Mouse (Mus musculus): Measurements from ENCODE around the gene Gm30083.

Gm30083 gene

DNA sequence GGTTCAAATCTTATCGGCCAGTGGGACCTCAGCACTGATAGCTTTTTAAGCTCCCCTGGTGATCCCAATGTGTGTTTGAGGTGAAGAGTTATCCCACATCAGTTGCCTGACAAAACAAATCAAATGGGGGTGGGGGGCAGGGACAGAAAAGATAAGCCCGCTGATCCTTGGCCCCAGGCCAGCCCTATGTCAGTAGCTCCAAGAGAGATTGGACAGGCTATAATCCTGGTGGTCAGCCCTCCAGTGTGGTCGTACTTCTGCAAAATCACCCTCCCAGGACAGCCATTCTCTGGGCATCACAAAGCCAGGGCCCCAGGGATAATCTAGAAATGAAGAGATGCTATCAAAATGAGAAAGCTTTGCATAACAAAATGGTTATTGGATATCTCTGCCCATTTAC is 56.1 kb downstream of the Gm30083 start:
- DNase-seq (ENCODE audit: low read depth) = no peak

- no peak for DNase-seq (ENCODE audit: low read depth)
Observed at GRCm38 (mm10) chr14:33958186-33958585, 56.8 kb downstream of the Gm30083 start.

DNA sequence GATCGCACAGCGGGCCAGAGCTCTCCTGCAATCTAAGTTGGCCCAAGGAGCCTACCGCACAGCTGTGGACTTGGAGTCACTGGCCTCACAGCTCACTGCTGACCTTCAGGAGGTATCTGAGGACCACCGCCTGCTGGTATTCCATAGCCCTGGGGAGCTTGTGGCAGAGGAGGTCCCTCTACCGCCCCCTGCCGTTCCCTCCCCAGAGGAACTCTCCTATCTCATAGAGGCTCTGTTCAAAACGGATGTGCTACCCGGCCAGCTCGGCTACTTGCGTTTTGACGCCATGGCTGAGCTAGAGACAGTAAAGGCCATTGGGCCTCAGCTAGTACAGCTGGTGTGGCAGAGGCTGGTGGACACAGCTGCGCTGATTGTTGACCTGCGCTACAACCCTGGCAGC is 58.9 kb downstream of the Gm30083 start:
- DNase-seq (ENCODE audit: low read depth) = no peak

DNA sequence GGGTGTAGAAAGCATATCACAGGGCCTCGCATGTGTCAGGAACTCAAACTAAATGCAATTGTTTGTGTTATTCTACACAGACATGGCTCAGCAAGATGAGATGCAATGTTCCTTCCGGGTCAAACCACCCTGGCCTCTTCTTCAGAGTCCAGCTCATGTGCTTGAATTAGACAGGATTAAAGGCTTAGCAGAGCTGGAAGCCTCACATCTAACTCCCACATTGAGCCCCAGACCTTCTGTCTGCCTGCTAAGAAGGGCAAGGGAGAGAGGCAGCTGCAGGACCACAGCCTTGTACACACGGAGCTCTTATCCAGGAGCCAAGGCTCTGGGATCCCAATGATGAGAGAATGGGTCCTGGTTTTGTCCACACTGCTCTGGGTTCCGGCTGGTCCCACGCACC is 61.2 kb downstream of the Gm30083 start, which contains the start of gene Rbp3:
Gene Rbp3 (plus strand): TSS at position 243 of the 400 bp plus-strand sequence.
- DNase-seq (ENCODE audit: low read depth) = no peak

GRCm38 (mm10) chr14:33952233-33952981 is 62.6 kb downstream of the Gm30083 start:
- DNase-seq (ENCODE audit: low read depth) = no peak

DNA sequence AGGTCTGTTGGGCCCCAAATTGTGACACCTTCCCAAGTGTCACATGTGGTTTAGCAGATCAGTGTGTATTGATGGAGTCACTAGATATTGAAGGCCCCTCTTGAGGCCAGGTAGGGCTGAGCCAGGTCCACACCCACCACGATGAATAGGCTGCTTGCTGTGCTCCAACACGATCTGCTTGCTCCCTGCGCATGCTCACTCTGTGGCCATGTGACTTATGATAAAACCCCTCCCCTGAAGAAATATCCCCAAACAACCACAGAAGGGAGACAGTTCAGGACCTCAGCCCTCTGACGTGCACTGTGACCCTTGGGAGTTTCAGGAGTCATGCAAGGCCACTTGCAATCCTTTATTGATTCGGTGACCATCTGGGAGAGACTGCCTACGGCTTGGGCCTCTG is 68.9 kb downstream of the Gm30083 start:
- no peak for DNase-seq (ENCODE audit: low read depth)

GRCm38 (mm10) chr14:33942222-33942621 is 72.8 kb downstream of the Gm30083 start:
- no peak for DNase-seq (ENCODE audit: low read depth)

DNA sequence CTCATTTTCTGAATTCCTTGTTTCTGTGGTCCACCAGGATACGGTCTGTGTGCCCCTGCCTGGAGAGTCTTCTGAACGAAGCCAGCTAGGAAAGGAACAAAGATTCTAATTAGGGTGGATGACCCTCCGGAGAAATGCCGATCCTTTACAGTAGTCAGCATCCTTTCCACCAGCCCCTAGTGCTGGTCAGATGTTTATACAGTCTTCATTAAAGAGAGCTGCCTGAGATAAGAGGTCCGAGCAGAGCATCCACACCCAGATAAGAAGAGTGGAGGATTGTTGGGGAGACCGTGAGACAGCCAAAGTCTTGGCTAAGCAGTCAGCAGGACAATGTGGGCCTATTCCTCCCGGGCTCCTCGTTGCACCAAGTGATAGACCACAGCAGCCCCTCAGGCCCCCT is 74.2 kb downstream of the Gm30083 start, which contains the start of gene Gdf2:
Gene Gdf2 (plus strand): TSS at position 301 of the 400 bp plus-strand sequence.
- DNase-seq (ENCODE audit: low read depth) = no peak

DNA sequence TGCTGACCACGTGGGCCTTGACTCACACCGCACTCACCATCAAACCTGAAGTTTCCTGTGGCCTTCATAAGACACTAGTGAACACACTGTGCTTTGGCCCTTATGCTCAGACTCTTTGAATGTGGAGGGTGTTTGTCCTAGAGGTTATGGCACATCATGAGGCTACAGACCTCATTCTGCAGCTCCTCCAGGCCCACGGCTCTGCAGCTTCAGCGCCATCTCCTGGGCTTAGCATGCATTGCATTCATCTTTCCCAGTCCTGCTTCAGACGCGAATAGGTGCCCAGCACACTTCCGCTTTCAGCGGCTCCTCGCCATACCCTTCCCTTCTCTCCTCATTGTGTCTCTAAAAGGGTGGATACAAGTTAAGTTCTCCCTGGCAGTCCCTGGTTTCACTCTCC is 75.9 kb downstream of the Gm30083 start:
- DNase-seq (ENCODE audit: low read depth) = no peak

Measured in fibroblast of lung, adult 2 months (primary cell).